Mouse (Mus musculus) olfactory bulb, adult 2 months (tissue): ENCODE results near the gene Cpsf4l. TPM values are rescaled to one million over a fixed set of nuclear protein-coding genes. Genes with fewer than 3 reads are reported as not detected.
A peak's percentile ranks its signal among the peaks of the same experiment; 100 is the strongest.

Experiments
- H3K27ac ChIP-seq: fragments of 200-500 bp; 2 replicates; pipeline ENCODE4 v1.5.1; 2012; ENCODE audit warnings: low read depth, low read length; ENCODE audit not compliant: insufficient read depth
- H3K4me1 ChIP-seq: fragments of 200-500 bp; 2 replicates; pipeline ENCODE4 v1.6.1; 2012; ENCODE audit warnings: low read length; ENCODE audit not compliant: control insufficient read depth, insufficient read depth
- H3K4me3 ChIP-seq: fragments of 200-500 bp; 2 replicates; pipeline ENCODE4 v1.5.1; 2012; ENCODE audit warnings: mild to moderate bottlenecking, low read depth, low read length, moderate library complexity; ENCODE audit not compliant: insufficient read depth
- CTCF ChIP-seq: fragments of 200-500 bp; IDR thresholded peaks from 2 replicates; pipeline ENCODE4 v1.5.1; 2012; ENCODE audit warnings: low read depth, mild to moderate bottlenecking, low read length, moderate library complexity; ENCODE audit not compliant: insufficient read depth
- POLR2A ChIP-seq: fragments of 200-500 bp; IDR thresholded peaks from 2 replicates; pipeline ENCODE4 v1.6.1; 2012; ENCODE audit warnings: mild to moderate bottlenecking, low read depth, low read length, moderate library complexity; ENCODE audit not compliant: insufficient read depth
- WGBS: fragments of 180-500 bp; shearing (Covaris S2); methylation state at CpG from one replicate; pipeline ENCODE4 v1.1.7; 2018; 5-methylcytosine and 5-hydroxymethylcytosine counted together
- polyA plus RNA-seq: library from polyadenylated mRNA; stranded (reverse); fragments of >200 nt; gene quantifications from 2 replicates; pipeline ENCODE4 v1.2.4, GENCODE M21; 2012; ENCODE audit warnings: low replicate concordance; ENCODE audit not compliant: missing spikeins, insufficient read depth, insufficient read length

Gene Cpsf4l
- polyA plus RNA-seq, 1 experiment, result not detected

GRCm38 (mm10) chr11:113750571-113751483 lies 41.0 kb upstream of the Cpsf4l start:
- H3K4me1 ChIP-seq, result peaks cover 37% of the 10 kb centered on the region
- 2% methylated on average over 67 of the region's 67 CpGs for WGBS
- H3K4me3 ChIP-seq, result peak overlapping the region; percentile 70
- H3K27ac ChIP-seq, result peak overlapping the region; percentile 65
- TF ChIP-seq POLR2A, result no peak
- TF ChIP-seq CTCF, result no peak

GRCm38 (mm10) chr11:113749749-113750351 lies 40.0 kb upstream of the Cpsf4l start:
- Histone ChIP-seq H3K27ac (peak overlapping the region; percentile 40; the same call in 1 of the 2 replicates), H3K4me1 (peaks cover 37% of the 10 kb centered on the region), H3K4me3 (peak overlapping the region; percentile 70)
- no peak for TF ChIP-seq CTCF
- TF ChIP-seq POLR2A, result no peak
- 50% methylated on average over 9 of the region's 9 CpGs for WGBS

- H3K4me1 ChIP-seq, result peaks cover 37% of the 10 kb centered on the region
- H3K4me3 ChIP-seq, result peak overlapping the region; percentile 70
- WGBS, result 46% methylated on average over 21 of the region's 21 CpGs
- no peak for TF ChIP-seq CTCF
- H3K27ac ChIP-seq, result peak overlapping the region; percentile 40; the same call in 1 of the 2 replicates
Observed at GRCm38 (mm10) chr11:113748797-113749521, 39.1 kb upstream of the Cpsf4l start.

- TF ChIP-seq CTCF (no peak), POLR2A (no peak)
- no peak overlapping the region for H3K4me3 ChIP-seq
- no peak overlapping the region for H3K27ac ChIP-seq
- H3K4me1 ChIP-seq, result peaks cover 37% of the 10 kb centered on the region
- WGBS, result 80% methylated on average over 11 of the region's 11 CpGs
Observed at GRCm38 (mm10) chr11:113747725-113748380, 38.0 kb upstream of the Cpsf4l start.

GRCm38 (mm10) chr11:113747056-113747455 lies 37.2 kb upstream of the Cpsf4l start:
- Histone ChIP-seq H3K4me3 (no peak overlapping the region), H3K27ac (no peak overlapping the region), H3K4me1 (peaks cover 36% of the 10 kb centered on the region)
- 71% methylated on average over 16 of the region's 16 CpGs for WGBS
- TF ChIP-seq POLR2A (no peak), CTCF (no peak)

- 63% methylated on average over 4 of the region's 4 CpGs for whole genome bisulfite sequencing
Observed at GRCm38 (mm10) chr11:113745961-113746360, 36.1 kb upstream of the Cpsf4l start.

GRCm38 (mm10) chr11:113742998-113743397 lies 33.2 kb upstream of the Cpsf4l start:
- TF ChIP-seq CTCF (no peak), POLR2A (no peak)

More at GRCm38 (mm10) chr11:113745961-113746360, 36.1 kb upstream of the Cpsf4l start:
- Histone ChIP-seq H3K4me1 (peaks cover 30% of the 10 kb centered on the region), H3K4me3 (no peak overlapping the region), H3K27ac (no peak overlapping the region)
- no peak for TF ChIP-seq CTCF
- no peak for TF ChIP-seq POLR2A

GRCm38 (mm10) chr11:113740100-113740499 lies 30.3 kb upstream of the Cpsf4l start:
- no peak overlapping the region for H3K27ac ChIP-seq
- no peak for TF ChIP-seq POLR2A
- no peak for TF ChIP-seq CTCF
- peaks cover 4% of the 10 kb centered on the region; the same call in 1 of the 2 replicates for H3K4me1 ChIP-seq
- H3K4me3 ChIP-seq, result no peak overlapping the region
- WGBS, result 83% methylated on average over 7 of the region's 7 CpGs

More at GRCm38 (mm10) chr11:113742998-113743397, 33.2 kb upstream of the Cpsf4l start:
- WGBS, result 97% methylated on average over 1 of the region's 1 CpGs
- Histone ChIP-seq H3K27ac (no peak overlapping the region), H3K4me3 (no peak overlapping the region), H3K4me1 (peaks cover 8% of the 10 kb centered on the region; the same call in 1 of the 2 replicates)

- Histone ChIP-seq H3K4me1 (peaks cover 5% of the 10 kb centered on the region; the same call in 1 of the 2 replicates), H3K4me3 (no peak overlapping the region), H3K27ac (no peak overlapping the region)
- WGBS, result 70% methylated on average over 8 of the region's 8 CpGs
- TF ChIP-seq POLR2A (no peak), CTCF (no peak)
Observed at GRCm38 (mm10) chr11:113739213-113739612, 29.4 kb upstream of the Cpsf4l start.
